Mouse (Mus musculus) midbrain, postnatal 0 days (tissue): Measurements from ENCODE around the gene Trp73. TPM values are rescaled to one million over a fixed set of nuclear protein-coding genes. Genes with fewer than 3 reads are reported as not detected.

ENCODE experiments used
- ATAC-seq: fragments of 200-750 bp; cut with Nextera tagmentation; 2 replicates; pipeline ENCODE4 v1.8.0; 2017; ENCODE audit warnings: moderate number of reproducible peaks, mild to moderate bottlenecking, moderate TSS enrichment, moderate library complexity; ENCODE audit not compliant: low FRiP score
- DNase-seq: peaks from one replicate; pipeline ENCODE4 v3.0.0-alpha.2; 2015; ENCODE audit warnings: low spot score
- H3K27ac ChIP-seq: fragments of 300-500 bp; sonication (generic); 2 replicates; pipeline ENCODE4 v1.5.1; 2014; ENCODE audit warnings: low read depth, mild to moderate bottlenecking, low read length, mixed read lengths
- H3K27me3 ChIP-seq: fragments of 300-500 bp; sonication (generic); 2 replicates; pipeline ENCODE4 v1.6.1; 2014; ENCODE audit warnings: low read length, control low read depth, mixed read lengths; ENCODE audit not compliant: insufficient read depth
- H3K36me3 ChIP-seq: fragments of 300-500 bp; sonication (generic); 2 replicates; pipeline ENCODE4 v1.6.1; 2014; ENCODE audit warnings: low read length, control low read depth, mixed read lengths; ENCODE audit not compliant: insufficient read depth
- H3K4me1 ChIP-seq: fragments of 300-500 bp; sonication (generic); 2 replicates; pipeline ENCODE4 v1.6.1; 2014; ENCODE audit warnings: mild to moderate bottlenecking, control low read depth, antibody characterized with exemption, low read length, mixed read lengths; ENCODE audit not compliant: insufficient read depth
- H3K4me2 ChIP-seq: fragments of 300-500 bp; sonication (generic); 2 replicates; pipeline ENCODE4 v1.6.1; 2014; ENCODE audit warnings: low read depth, mild to moderate bottlenecking, low read length, mixed read lengths; ENCODE audit not compliant: poor library complexity, severe bottlenecking
- H3K4me3 ChIP-seq: fragments of 300-500 bp; sonication (generic); 2 replicates; pipeline ENCODE4 v1.5.1; 2014; ENCODE audit warnings: low read depth, mild to moderate bottlenecking, low read length, moderate library complexity
- H3K9ac ChIP-seq: fragments of 300-500 bp; sonication (generic); replicated peaks from 2 replicates; pipeline ENCODE4 v1.6.1; 2014; ENCODE audit warnings: mild to moderate bottlenecking, low read length, moderate library complexity, mixed read lengths; ENCODE audit not compliant: poor library complexity, severe bottlenecking
- H3K9me3 ChIP-seq: fragments of 300-500 bp; sonication (generic); 2 replicates; pipeline ENCODE4 v1.6.1; 2016; ENCODE audit warnings: low read length, control low read depth
- CTCF ChIP-seq: IDR thresholded peaks from 2 replicates; pipeline ENCODE4 v1.5.1; 2016; ENCODE audit warnings: antibody characterized with exemption, mild to moderate bottlenecking
- WGBS: fragments of 180-500 bp; shearing (Covaris S2); extraction: QIAGEN DNeasy Blood & Tissue Kit; methylation state at CpG from one replicate; pipeline ENCODE4 v1.1.7; 2014; 5-methylcytosine and 5-hydroxymethylcytosine counted together
- polyA plus RNA-seq: library from polyadenylated mRNA; unstranded; fragments of >200 nt; fragmentation: Nextera tagmentation; extraction: Ambion mirVana; gene quantifications from 2 replicates; pipeline ENCODE4 v1.2.1, GENCODE M21; 2015
- total RNA-seq: library from RNA; depleted of rRNA; stranded (reverse); fragments of >200 nt; gene quantifications from 2 replicates; pipeline ENCODE4 v1.2.3, GENCODE M21; 2014

The Trp73 gene
- total and polyA plus RNA-seq, 2 experiments from 2014 or later = 0.49 to 0.52 TPM

DNA sequence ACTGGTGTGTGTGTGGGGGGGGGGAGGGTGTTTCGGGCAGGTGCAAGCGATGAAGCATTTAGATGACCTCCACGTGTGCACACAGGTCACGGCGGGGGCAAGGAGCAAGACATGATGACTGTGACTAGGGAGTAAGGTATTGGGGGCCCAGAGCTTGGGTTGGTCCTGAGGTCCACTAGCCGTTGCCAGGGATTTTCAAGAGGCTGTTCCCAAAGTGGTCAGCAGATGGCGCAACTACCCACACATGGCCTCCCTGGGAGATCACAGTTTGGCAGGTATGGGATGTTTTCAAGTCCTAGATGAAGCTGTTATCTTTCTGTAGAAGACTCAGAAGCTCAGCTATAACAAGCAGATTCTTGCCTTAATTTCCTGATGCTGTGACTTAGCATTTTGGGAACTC lies 23.3 kb upstream of the Trp73 start:
- DNase-seq = peak; percentile 78
- Histone ChIP-seq H3K27ac (no peak overlapping the region), H3K4me2 (no peak overlapping the region), H3K4me1 (0 out of 2 replicates have a peak, but pooled peaks cover 4% of the 10 kb centered on the region), H3K27me3 (no peaks in the 10 kb centered on the region; the same call in 1 of the 2 replicates), H3K9ac (no peak overlapping the region), H3K36me3 (peaks cover 2% of the 10 kb centered on the region; the same call in 1 of the 2 replicates), H3K4me3 (no peak overlapping the region), H3K9me3 (no peaks in the 10 kb centered on the region)
- peak; percentile 92 for TF ChIP-seq CTCF
- 16% methylated on average over 7 of the region's 7 CpGs for WGBS
- ATAC-seq = no peak

DNA sequence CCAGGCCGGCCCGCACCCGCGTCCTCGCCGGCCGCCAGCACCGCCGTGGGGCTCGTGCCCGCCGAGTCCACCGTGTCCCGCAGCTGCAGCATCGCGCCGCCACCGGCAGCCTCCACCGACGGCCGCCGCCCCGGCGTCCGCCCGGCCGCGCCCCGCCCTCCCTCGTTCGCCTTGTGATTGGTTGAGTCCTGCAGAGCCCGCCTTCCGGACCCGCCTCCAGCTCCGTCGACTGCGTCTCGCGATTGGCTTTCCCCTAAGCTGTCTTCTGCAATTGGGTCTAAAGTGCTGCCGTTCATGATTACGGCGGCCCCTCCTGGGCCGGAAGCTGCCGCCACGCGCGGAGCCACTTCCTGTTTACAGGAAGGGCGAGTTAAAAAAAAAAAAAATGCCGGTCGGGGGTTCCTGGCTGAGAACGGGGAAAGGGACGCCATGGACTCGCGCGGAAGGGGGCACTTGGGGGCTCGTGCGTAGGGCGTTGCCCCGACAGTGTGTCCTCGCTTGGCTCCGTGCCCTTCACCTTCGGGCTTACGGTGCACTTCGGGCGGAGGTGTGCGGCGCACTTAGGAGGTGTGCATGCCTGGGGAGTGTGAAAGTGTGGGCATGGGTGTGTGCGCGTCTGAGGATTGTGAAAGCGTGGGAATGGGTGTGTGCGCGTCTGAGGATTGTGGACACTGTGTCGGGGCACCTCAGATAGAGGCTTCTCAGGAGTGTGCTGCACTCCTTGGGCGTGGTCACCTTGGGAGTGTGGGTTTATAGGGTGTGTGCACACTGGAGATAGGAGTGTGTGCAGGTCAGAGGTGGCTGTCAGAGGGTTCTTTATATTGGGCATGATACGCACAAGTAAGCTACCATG lies 20.8 kb upstream of the Trp73 start, which contains the start of gene Tprgl:
Tprgl (minus strand) TSS at position 129 of the 853 bp plus-strand sequence.
- peak; percentile 95 for ATAC-seq
- WGBS = 2% methylated on average over 71 of the region's 75 CpGs
- Histone ChIP-seq H3K4me1 (0 out of 2 replicates have a peak, but pooled peaks cover 4% of the 10 kb centered on the region), H3K4me2 (peak within 1 kb of the TSS; percentile 96), H3K36me3 (peaks cover 22% of the 10 kb centered on the region), H3K4me3 (peak within 1 kb of the TSS; percentile 82), H3K9ac (peak within 1 kb of the TSS; percentile 79), H3K27me3 (no peaks in the 10 kb centered on the region), H3K9me3 (no peaks in the 10 kb centered on the region), H3K27ac (peak within 1 kb of the TSS; percentile 77)
- peak; percentile 98 for DNase-seq
- no peak for TF ChIP-seq CTCF

DNA sequence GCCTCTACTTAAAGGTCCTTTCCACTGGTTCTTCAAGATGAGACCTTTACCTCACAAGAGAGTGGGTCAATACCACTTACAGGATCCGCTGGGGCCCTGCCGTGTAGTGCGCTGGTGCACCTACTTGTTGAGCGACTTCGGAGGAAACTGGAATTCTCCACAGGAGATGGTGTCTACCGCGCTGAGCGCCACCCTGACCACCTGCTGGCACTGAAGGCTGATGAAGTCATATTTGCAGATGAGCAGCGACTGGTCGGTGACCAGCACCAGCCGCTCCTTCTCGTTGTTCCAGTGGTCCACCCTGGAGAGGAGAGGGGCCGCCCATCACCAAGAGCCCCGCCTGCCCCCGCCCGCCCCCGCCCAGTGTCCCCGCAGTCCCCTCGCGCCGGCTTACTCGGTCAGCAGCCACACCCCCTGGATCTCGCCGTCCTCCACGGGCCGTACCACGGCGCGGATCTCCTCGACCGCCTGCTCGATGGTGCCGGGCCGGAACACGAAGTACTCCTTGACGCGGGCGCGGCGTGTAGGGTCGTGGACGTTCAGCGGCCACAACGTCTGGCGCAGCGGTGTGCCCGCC lies 20.0 kb upstream of the Trp73 start:
- peaks cover 26% of the 10 kb centered on the region for H3K36me3 ChIP-seq
- no peaks in the 10 kb centered on the region for H3K27me3 ChIP-seq
- peak; percentile 52 for ATAC-seq
- 0 out of 2 replicates have a peak, but pooled peaks cover 4% of the 10 kb centered on the region for H3K4me1 ChIP-seq
- peak overlapping the region; percentile 82 for H3K4me3 ChIP-seq
- DNase-seq = peak; percentile 46
- H3K9ac ChIP-seq = peak overlapping the region; percentile 79
- WGBS = 1% methylated on average over 38 of the region's 47 CpGs
- H3K9me3 ChIP-seq = no peaks in the 10 kb centered on the region
- peak overlapping the region; percentile 75 for H3K4me2 ChIP-seq
- peak overlapping the region; percentile 77 for H3K27ac ChIP-seq
- no peak for TF ChIP-seq CTCF

DNA sequence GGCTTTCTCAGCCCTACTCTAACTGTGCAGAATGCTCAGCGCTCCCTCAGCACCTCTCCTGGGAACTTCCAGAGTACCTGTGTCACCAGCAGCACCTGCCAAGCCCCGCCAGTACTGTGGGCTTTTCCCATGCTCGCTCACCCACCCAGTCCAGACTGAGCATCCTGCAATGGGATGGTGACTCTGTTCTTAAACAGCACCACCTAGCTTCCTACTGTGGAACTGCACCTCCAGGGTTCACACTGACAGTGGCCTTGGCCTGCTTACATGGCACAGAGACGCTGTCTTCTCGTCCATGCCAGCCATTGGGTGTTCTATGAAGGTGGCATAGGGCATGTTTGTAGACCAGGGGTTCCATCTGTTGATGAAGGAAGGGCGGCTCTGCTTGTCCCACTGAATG lies 19.0 kb upstream of the Trp73 start:
- peak overlapping the region; percentile 82; the same call in 1 of the 2 replicates for H3K4me3 ChIP-seq
- 18% methylated on average over 6 of the region's 6 CpGs for WGBS

DNA sequence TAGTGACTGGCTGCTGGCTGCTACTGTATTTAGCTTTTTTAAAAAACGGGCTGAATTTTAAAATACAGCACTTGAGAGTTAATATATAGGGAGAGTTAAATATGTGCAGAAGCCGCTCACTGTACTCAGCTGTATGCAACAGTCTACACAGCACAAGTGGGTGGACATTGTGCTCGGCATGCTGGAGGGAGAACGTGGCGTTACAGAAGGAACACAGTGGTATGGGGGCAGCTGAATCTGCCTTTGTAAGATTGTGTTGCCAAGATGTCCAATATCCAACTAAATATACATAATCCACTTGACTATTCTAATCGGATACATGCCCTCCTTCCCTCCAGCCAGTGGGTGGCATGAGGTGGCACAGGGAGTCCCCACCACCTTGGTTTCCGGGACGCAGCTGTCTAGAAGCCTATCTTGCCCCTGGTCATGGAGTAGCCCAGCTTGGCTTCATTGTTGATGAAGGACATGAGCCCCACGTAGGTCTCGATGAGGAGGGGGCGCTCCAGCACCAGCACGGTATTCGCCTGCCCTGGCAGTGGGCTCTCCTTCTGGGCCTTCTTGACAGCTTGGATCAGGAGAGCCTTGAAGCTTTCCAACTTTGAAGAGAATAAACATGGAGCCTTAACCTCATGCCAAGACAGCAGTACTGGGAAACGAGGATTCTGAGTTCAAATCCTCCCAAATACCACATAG lies 18.1 kb upstream of the Trp73 start:
- Histone ChIP-seq H3K4me2 (no peak overlapping the region), H3K4me1 (0 out of 2 replicates have a peak, but pooled peaks cover 4% of the 10 kb centered on the region), H3K9me3 (no peaks in the 10 kb centered on the region), H3K36me3 (peaks cover 31% of the 10 kb centered on the region), H3K9ac (no peak overlapping the region), H3K4me3 (no peak overlapping the region), H3K27ac (no peak overlapping the region), H3K27me3 (no peaks in the 10 kb centered on the region)
- DNase-seq (no peak), ATAC-seq (no peak)
- 93% methylated on average over 14 of the region's 14 CpGs for WGBS
- TF ChIP-seq CTCF = no peak; the same call in 1 of the 2 replicates

More for the DNA sequence above, 19.0 kb upstream of the Trp73 start:
- H3K4me1 ChIP-seq = 0 out of 2 replicates have a peak, but pooled peaks cover 4% of the 10 kb centered on the region
- peak; percentile 97 for TF ChIP-seq CTCF
- H3K9me3 ChIP-seq = no peaks in the 10 kb centered on the region
- no peak overlapping the region for H3K27ac ChIP-seq
- peaks cover 31% of the 10 kb centered on the region for H3K36me3 ChIP-seq
- no peaks in the 10 kb centered on the region for H3K27me3 ChIP-seq
- ATAC-seq (no peak; the same call in 1 of the 2 replicates), DNase-seq (peak; percentile 87)
- no peak overlapping the region for H3K9ac ChIP-seq
- peak overlapping the region; percentile 75 for H3K4me2 ChIP-seq
